Mouse (Mus musculus): ENCODE measurements at regions not wholly inside any gene's neighbourhood (a gene's known extent, or its start where the extent isn't known, plus 50 kb on each side); places are given as distances from the start of the nearest gene placed in this dataset.

DNA sequence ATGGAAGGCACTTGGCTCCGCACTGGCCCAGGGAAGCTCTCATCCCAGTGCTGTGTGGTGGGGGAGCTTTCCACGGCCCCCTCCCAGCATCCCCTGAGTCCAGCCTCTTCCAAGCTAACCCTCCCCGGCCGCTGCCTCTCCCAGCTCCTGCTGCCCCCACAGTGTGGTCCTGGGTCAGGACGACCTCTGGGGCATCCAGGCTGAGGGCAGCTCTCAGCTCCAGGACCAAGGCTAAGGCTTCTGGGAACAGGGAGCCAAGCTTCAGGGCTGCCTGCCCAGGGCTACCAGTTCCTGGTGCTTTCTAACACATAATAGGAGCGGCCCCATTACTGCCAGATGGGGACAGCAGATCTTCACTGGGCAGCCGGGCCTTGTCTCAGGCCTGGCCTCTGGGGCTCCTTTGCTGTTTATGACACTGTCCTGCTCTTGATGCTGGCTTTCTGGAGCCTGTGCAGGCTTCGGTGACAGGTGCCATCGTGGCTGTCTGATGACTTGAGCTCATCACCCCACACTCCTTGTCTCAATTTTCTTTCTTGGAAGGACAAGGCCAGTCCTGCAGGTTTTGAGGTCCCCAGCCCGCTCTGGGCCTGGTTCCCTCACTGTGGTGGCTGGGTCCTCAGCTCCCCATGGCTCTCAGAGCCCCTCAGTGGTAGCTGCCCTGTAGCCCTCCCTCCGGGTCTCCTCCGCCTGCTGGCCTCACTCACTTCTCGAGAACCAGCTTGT lies 71.2 kb upstream of the Tmem189 start:
- Histone ChIP-seq H3K36me3 (ENCODE audit: control insufficient read depth, insufficient read depth, low read length, poor library complexity, severe bottlenecking) (no peaks in the 10 kb centered on the region), H3K27ac (ENCODE audit: insufficient read depth, low read depth, low read length, poor library complexity, severe bottlenecking) (no peak overlapping the region), H3K9me3 (ENCODE audit: control insufficient read depth, insufficient read depth, low read depth, low read length) (no peaks in the 10 kb centered on the region), H3K4me1 (ENCODE audit: control insufficient read depth in 2 of 2, insufficient read depth in 2 of 2, low read length in 2 of 2, poor library complexity in 1 of 2) (peaks cover 0 to 8% of the 10 kb centered on the region in 2 experiments; a peak in 1 of 4 replicates), H3K4me3 (ENCODE audit: insufficient read depth in 1 of 2, low read depth in 1 of 2, low read length in 2 of 2, poor library complexity in 1 of 2, severe bottlenecking in 1 of 2) (no peak overlapping the region), H3K9ac (ENCODE audit: insufficient read depth, low read depth, low read length, poor library complexity, severe bottlenecking) (no peak overlapping the region)
- no peak for DNase-seq (ENCODE audit: low read depth, low spot score)
- in situ Hi-C loops (cut with MboI; ENCODE audit: low sequenced_read_pairs in 2 of 2, unreplicated experiment in 2 of 2): no loop called here
- TF ChIP-seq HCFC1 (IDR thresholded peaks at IDR 0.05; ENCODE audit: borderline replicate concordance, insufficient read depth, low read length): no peak
- no peak for TF ChIP-seq ZNF384 (IDR thresholded peaks at IDR 0.05; ENCODE audit: low read depth, low read length)
- TF ChIP-seq ZC3H11A (IDR thresholded peaks at IDR 0.05; ENCODE audit: borderline replicate concordance, low read depth, low read length): no peak

- DNase-seq (ENCODE audit: low read depth, low spot score): no peak
- no peak overlapping the region for H3K4me3 ChIP-seq (ENCODE audit: insufficient read depth in 1 of 2, low read depth in 1 of 2, low read length in 2 of 2, poor library complexity in 1 of 2, severe bottlenecking in 1 of 2)
- TF ChIP-seq MAFK (IDR thresholded peaks at IDR 0.05; ENCODE audit: insufficient read depth, low read depth, low read length) (no peak), CHD2 (IDR thresholded peaks at IDR 0.05; ENCODE audit: low read depth, low read length) (no peak), HCFC1 (IDR thresholded peaks at IDR 0.05; ENCODE audit: borderline replicate concordance, insufficient read depth, low read length) (no peak), ZC3H11A (IDR thresholded peaks at IDR 0.05; ENCODE audit: borderline replicate concordance, low read depth, low read length) (no peak)
- H3K9ac ChIP-seq (ENCODE audit: insufficient read depth, low read depth, low read length, poor library complexity, severe bottlenecking): no peak overlapping the region
- H3K27ac ChIP-seq (ENCODE audit: insufficient read depth, low read depth, low read length, poor library complexity, severe bottlenecking): no peak overlapping the region
- no peaks in the 10 kb centered on the region for H3K36me3 ChIP-seq (ENCODE audit: control insufficient read depth, insufficient read depth, low read length, poor library complexity, severe bottlenecking)
- in situ Hi-C loops (cut with MboI; ENCODE audit: low sequenced_read_pairs in 2 of 2, unreplicated experiment in 2 of 2): no loop called here
- peaks cover 0 to 3% of the 10 kb centered on the region in 2 experiments; a peak in 1 of 4 replicates for H3K4me1 ChIP-seq (ENCODE audit: control insufficient read depth in 2 of 2, insufficient read depth in 2 of 2, low read length in 2 of 2, poor library complexity in 1 of 2)
- no peaks in the 10 kb centered on the region for H3K9me3 ChIP-seq (ENCODE audit: control insufficient read depth, insufficient read depth, low read depth, low read length)
Measured at GRCm38 (mm10) chr2:167759603-167760390, 70.2 kb upstream of the Tmem189 start.

DNA sequence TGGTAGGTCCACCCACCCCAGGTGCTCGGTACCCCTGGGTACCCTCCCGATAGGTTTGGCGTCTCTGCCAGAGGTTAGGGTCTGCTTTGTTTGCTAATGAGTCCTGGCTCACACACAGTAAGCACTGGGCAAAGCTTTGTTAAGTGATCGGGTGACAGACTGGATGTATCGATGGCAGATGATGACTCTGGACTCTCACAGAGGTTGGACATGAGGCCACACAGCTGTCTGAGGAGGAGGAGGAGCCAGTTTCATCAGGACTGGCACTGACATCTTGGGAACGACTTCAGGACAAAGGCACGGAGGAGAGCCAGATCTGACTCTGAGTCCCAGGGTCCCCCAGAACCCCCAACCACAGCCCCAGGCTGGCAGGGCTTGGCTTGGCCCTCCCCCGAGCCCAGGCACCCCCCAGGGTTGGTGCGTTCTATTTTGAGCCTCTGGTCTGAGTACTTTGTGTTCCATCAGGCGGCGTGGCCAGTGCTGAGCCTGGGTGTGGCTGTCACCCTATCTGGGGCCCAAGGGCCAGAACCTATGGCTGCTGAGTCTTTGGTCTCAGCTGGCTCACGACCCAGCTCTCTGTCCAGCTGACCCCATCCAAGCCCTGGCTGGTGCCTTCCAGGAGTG lies 67.6 kb upstream of the Tmem189 start:
- no peaks in the 10 kb centered on the region for H3K9me3 ChIP-seq (ENCODE audit: control insufficient read depth, insufficient read depth, low read depth, low read length)
- no peaks in the 10 kb centered on the region for H3K36me3 ChIP-seq (ENCODE audit: control insufficient read depth, insufficient read depth, low read length, poor library complexity, severe bottlenecking)
- H3K4me1 ChIP-seq (ENCODE audit: control insufficient read depth in 2 of 2, insufficient read depth in 2 of 2, low read length in 2 of 2, poor library complexity in 1 of 2): no peaks in the 10 kb centered on the region
- H3K4me3 ChIP-seq (ENCODE audit: insufficient read depth in 1 of 2, low read depth in 1 of 2, low read length in 2 of 2, poor library complexity in 1 of 2, severe bottlenecking in 1 of 2): no peak overlapping the region
- TF ChIP-seq CHD2 (IDR thresholded peaks at IDR 0.05; ENCODE audit: low read depth, low read length) (no peak), ZNF384 (IDR thresholded peaks at IDR 0.05; ENCODE audit: low read depth, low read length) (no peak), ZC3H11A (IDR thresholded peaks at IDR 0.05; ENCODE audit: borderline replicate concordance, low read depth, low read length) (no peak), HCFC1 (IDR thresholded peaks at IDR 0.05; ENCODE audit: borderline replicate concordance, insufficient read depth, low read length) (no peak), MAFK (IDR thresholded peaks at IDR 0.05; ENCODE audit: insufficient read depth, low read depth, low read length) (no peak)
- no peak for DNase-seq (ENCODE audit: low read depth, low spot score)
- in situ Hi-C loops (cut with MboI; ENCODE audit: low sequenced_read_pairs in 2 of 2, unreplicated experiment in 2 of 2): no loop called here
- no peak overlapping the region for H3K9ac ChIP-seq (ENCODE audit: insufficient read depth, low read depth, low read length, poor library complexity, severe bottlenecking)
- H3K27ac ChIP-seq (ENCODE audit: insufficient read depth, low read depth, low read length, poor library complexity, severe bottlenecking): no peak overlapping the region

GRCm38 (mm10) chr2:167756721-167757120 lies 67.1 kb upstream of the Tmem189 start:
- no peak overlapping the region for H3K27ac ChIP-seq (ENCODE audit: insufficient read depth, low read depth, low read length, poor library complexity, severe bottlenecking)
- no peaks in the 10 kb centered on the region for H3K9me3 ChIP-seq (ENCODE audit: control insufficient read depth, insufficient read depth, low read depth, low read length)
- H3K4me1 ChIP-seq (ENCODE audit: control insufficient read depth in 2 of 2, insufficient read depth in 2 of 2, low read length in 2 of 2, poor library complexity in 1 of 2): no peaks in the 10 kb centered on the region
- H3K9ac ChIP-seq (ENCODE audit: insufficient read depth, low read depth, low read length, poor library complexity, severe bottlenecking): no peak overlapping the region
- TF ChIP-seq ZC3H11A (IDR thresholded peaks at IDR 0.05; ENCODE audit: borderline replicate concordance, low read depth, low read length): no peak
- no peak for TF ChIP-seq CHD2 (IDR thresholded peaks at IDR 0.05; ENCODE audit: low read depth, low read length)
- TF ChIP-seq MAFK (IDR thresholded peaks at IDR 0.05; ENCODE audit: insufficient read depth, low read depth, low read length): no peak
- no peak for TF ChIP-seq ZNF384 (IDR thresholded peaks at IDR 0.05; ENCODE audit: low read depth, low read length)
- no peak for TF ChIP-seq HCFC1 (IDR thresholded peaks at IDR 0.05; ENCODE audit: borderline replicate concordance, insufficient read depth, low read length)
- in situ Hi-C loops (cut with MboI; ENCODE audit: low sequenced_read_pairs in 2 of 2, unreplicated experiment in 2 of 2): no loop called here
- no peaks in the 10 kb centered on the region for H3K36me3 ChIP-seq (ENCODE audit: control insufficient read depth, insufficient read depth, low read length, poor library complexity, severe bottlenecking)
- H3K4me3 ChIP-seq (ENCODE audit: insufficient read depth in 1 of 2, low read depth in 1 of 2, low read length in 2 of 2, poor library complexity in 1 of 2, severe bottlenecking in 1 of 2): no peak overlapping the region
- DNase-seq (ENCODE audit: low read depth, low spot score): no peak

Measured in ES-E14 (cell line).